Mouse (Mus musculus): ENCODE results near the gene Ift122. TPM values are rescaled to one million over a fixed set of nuclear protein-coding genes. Genes with fewer than 3 reads are reported as not detected.

Gene Ift122
- total RNA-seq, 2 experiments from 2014 or later = 4.9 to 5.1 TPM

- intact Hi-C loops (cut with DNase I) = no loop called here
- H3K4me3 ChIP-seq = no peak overlapping the region
- no peak for DNase-seq
- H3K27ac ChIP-seq = no peak overlapping the region
- no peak for TF ChIP-seq CTCF (IDR thresholded peaks at IDR 0.05)
Observed at GRCm38 (mm10) chr6:115918615-115919014, 65.3 kb downstream of the Ift122 start.

- H3K27ac ChIP-seq = peak overlapping the region; percentile 24
- H3K4me3 ChIP-seq = no peak overlapping the region
- intact Hi-C loops (cut with DNase I) = no loop called here
- no peak for DNase-seq
- TF ChIP-seq CTCF (IDR thresholded peaks at IDR 0.05) = no peak
Observed at GRCm38 (mm10) chr6:115919876-115920275, 66.6 kb downstream of the Ift122 start.

- H3K4me3 ChIP-seq = no peak overlapping the region
- no peak for DNase-seq
- TF ChIP-seq CTCF (IDR thresholded peaks at IDR 0.05) = no peak
- intact Hi-C loops (cut with DNase I) = no loop called here
- no peak overlapping the region for H3K27ac ChIP-seq
Observed at GRCm38 (mm10) chr6:115924829-115925228, 71.6 kb downstream of the Ift122 start.

- Histone ChIP-seq H3K27ac (no peak overlapping the region), H3K4me3 (no peak overlapping the region)
- intact Hi-C loops (cut with DNase I) = no loop called here
- DNase-seq = no peak
- no peak for TF ChIP-seq CTCF (IDR thresholded peaks at IDR 0.05)
Observed at GRCm38 (mm10) chr6:115926416-115926815, 73.1 kb downstream of the Ift122 start.

- intact Hi-C loops (cut with DNase I) = no loop called here
- H3K4me3 ChIP-seq = no peak overlapping the region
- no peak overlapping the region for H3K27ac ChIP-seq
- no peak for DNase-seq
- TF ChIP-seq CTCF (IDR thresholded peaks at IDR 0.05) = no peak
Observed at GRCm38 (mm10) chr6:115927292-115928242, 74.3 kb downstream of the Ift122 start.

GRCm38 (mm10) chr6:115930018-115930417 is 76.7 kb downstream of the Ift122 start:
- no peak for TF ChIP-seq CTCF (IDR thresholded peaks at IDR 0.05)
- intact Hi-C loops (cut with DNase I) = no loop called here

GRCm38 (mm10) chr6:115931639-115932038 is 78.4 kb downstream of the Ift122 start, which contains the start of gene Rho:
Rho (plus strand) TSS chr6:115931748.
- no peak within 1 kb of the TSS for H3K27ac ChIP-seq
- no peak within 1 kb of the TSS for H3K4me3 ChIP-seq
- DNase-seq = no peak
- TF ChIP-seq CTCF (IDR thresholded peaks at IDR 0.05) = no peak
- intact Hi-C loops (cut with DNase I) = no loop called here

More at GRCm38 (mm10) chr6:115930018-115930417, 76.7 kb downstream of the Ift122 start:
- no peak overlapping the region for H3K27ac ChIP-seq
- H3K4me3 ChIP-seq = no peak overlapping the region
- no peak for DNase-seq

- intact Hi-C loops (cut with DNase I) = no loop called here
- Histone ChIP-seq H3K4me3 (no peak overlapping the region), H3K27ac (no peak overlapping the region)
- no peak for TF ChIP-seq CTCF (IDR thresholded peaks at IDR 0.05)
- DNase-seq = no peak
Observed at GRCm38 (mm10) chr6:115932391-115932790, 79.1 kb downstream of the Ift122 start.

- intact Hi-C loops (cut with DNase I) = no loop called here
- TF ChIP-seq CTCF (IDR thresholded peaks at IDR 0.05) = no peak
Observed at GRCm38 (mm10) chr6:115935544-115935943, 82.3 kb downstream of the Ift122 start.

GRCm38 (mm10) chr6:115938011-115938410 is 84.7 kb downstream of the Ift122 start:
- TF ChIP-seq CTCF (IDR thresholded peaks at IDR 0.05) = no peak
- intact Hi-C loops (cut with DNase I) = no loop called here
- no peak overlapping the region for H3K27ac ChIP-seq
- no peak for DNase-seq
- no peak overlapping the region for H3K4me3 ChIP-seq

More at GRCm38 (mm10) chr6:115935544-115935943, 82.3 kb downstream of the Ift122 start:
- Histone ChIP-seq H3K4me3 (no peak overlapping the region), H3K27ac (no peak overlapping the region)
- no peak for DNase-seq

- TF ChIP-seq CTCF (IDR thresholded peaks at IDR 0.05) = no peak
- Histone ChIP-seq H3K4me3 (no peak overlapping the region), H3K27ac (no peak overlapping the region)
- no peak for DNase-seq
- intact Hi-C loops (cut with DNase I) = no loop called here
Observed at GRCm38 (mm10) chr6:115938798-115939197, 85.5 kb downstream of the Ift122 start.

- TF ChIP-seq CTCF (IDR thresholded peaks at IDR 0.05) = no peak
- no peak overlapping the region for H3K27ac ChIP-seq
- no peak for DNase-seq
- no peak overlapping the region for H3K4me3 ChIP-seq
- intact Hi-C loops (cut with DNase I) = no loop called here
Observed at GRCm38 (mm10) chr6:115940603-115941002, 87.3 kb downstream of the Ift122 start.

GRCm38 (mm10) chr6:115941128-115941527 is 87.9 kb downstream of the Ift122 start:
- intact Hi-C loops (cut with DNase I) = no loop called here
- no peak for DNase-seq
- no peak overlapping the region for H3K4me3 ChIP-seq
- H3K27ac ChIP-seq = no peak overlapping the region
- no peak for TF ChIP-seq CTCF (IDR thresholded peaks at IDR 0.05)

All from gastrocnemius, adult 2 months (tissue).